Mouse (Mus musculus): ENCODE measurements around the gene Csf3.
"Not testable (repeated sequence)": the region's sequence is repeated elsewhere in the genome, so short reads cannot be mapped to it uniquely, and the experiment has no call there.

Gene Csf3

DNA sequence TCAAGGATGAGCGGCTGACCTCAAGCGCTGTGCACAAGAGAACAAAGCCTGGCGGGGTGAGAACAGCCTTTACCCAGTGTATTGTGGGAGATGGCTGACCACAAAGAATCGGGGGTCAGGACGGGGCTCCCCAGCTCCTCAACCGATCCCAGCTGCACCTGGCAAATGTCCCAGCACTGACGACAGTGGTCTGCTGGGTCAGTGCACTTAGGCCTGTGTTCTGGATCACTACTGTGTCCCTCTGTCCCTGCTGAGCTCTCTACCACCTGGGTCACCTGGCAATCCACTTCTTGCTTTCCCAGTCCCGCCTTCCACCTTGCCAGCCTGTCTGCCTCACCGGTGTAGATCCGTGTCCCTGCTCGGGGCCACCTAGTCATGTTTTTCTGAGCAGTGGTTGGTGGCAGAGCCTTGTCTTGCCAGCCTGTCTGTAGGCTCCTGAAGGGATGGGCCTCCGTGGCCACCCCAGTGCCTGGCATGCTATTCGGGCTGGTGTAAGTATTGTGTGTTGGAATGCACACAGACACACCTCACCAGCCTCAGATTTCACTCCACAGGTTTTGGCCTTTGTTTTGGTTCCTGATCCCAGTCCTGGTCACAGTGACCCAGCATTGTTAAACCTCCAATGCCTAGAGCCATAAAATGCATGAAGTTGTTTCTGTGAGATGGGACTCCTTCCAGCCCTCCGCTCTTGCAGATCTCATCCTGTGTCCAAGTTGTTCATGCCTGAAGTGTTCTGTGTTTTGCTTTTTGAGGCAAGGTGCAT, 4.4 kb upstream of the Csf3 start:
- DNase-seq (ENCODE audit: low spot score in 2 of 2), result no peak

DNA sequence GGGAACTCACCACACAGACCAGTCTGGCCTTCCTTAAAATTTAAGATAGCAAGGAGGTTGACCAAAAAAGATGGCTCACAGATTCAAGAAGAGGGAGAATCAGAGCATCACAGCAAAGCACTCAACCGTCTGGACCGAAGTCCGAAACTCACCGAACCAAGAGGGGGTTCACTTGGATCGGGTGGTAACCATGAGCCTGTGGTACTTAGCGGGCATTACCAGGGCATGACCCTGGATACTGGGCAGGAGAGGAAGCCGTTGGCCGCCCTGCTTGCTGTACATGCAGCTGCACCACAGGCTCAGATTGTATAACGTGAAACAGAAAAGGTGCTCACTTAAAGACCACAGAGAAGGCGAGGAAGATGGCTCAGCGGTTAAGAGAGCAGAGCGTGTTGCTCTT, 3.8 kb upstream of the Csf3 start:
- no peak for DNase-seq (ENCODE audit: low spot score in 2 of 2)

DNA sequence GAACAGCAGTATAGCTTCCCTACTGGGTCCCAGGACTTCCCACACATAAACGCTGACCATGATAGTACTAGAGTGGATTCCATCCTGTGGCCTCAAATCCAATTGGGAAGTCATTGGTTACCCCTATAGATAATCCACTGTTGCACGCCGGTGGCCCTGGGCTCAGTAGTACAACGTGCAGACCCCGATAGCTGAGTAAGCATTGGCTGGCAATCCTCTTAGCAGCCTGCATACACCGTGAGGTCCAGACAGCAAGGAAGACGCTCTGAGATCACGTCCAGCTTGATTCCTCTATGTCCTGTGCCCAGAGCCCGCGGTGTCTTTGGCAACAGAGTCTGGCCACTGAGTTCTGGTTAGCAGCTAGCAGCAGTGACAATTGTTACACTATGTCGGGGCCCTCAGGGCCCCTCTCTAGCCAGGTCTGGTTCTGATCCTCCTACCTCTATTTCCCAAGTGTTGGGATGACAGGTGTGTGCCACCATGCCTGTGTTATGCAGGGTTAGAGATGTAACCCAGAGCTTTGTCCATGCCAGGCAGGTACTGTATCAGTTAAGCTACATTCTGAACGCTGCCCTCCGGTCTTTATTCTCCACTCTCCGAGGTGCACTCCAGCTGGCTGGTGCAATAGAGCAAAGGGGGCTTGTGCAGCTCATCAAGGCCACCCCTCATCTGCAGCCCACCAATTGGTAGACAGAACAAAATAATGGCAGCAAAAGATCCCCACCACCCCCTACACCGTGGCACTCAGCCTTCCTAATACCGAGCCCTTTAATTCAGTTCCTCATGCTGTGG, 2.0 kb upstream of the Csf3 start:
- no peak for DNase-seq (ENCODE audit: low spot score in 2 of 2)

DNA sequence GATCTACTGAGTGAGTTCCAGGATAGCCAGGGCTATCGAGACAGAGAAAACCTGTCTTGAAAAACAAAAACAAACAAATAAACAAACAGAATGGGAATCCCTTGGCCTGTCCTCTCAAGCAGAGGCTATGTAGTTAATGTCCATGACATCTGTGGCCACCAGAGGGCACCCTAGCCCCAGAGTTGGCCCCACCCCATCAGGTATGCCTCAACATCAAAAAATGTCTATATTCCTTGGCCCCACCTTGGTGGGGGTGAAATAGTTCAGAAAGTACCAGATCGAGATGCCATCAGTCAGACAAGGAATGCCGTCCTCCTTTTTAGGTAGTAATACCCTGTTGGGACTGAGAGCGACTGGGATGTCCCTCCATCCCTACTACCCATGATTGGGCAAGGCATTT, 1.2 kb upstream of the Csf3 start:
- peak; percentile 71 to 79 for DNase-seq (ENCODE audit: low spot score in 2 of 2)

DNA sequence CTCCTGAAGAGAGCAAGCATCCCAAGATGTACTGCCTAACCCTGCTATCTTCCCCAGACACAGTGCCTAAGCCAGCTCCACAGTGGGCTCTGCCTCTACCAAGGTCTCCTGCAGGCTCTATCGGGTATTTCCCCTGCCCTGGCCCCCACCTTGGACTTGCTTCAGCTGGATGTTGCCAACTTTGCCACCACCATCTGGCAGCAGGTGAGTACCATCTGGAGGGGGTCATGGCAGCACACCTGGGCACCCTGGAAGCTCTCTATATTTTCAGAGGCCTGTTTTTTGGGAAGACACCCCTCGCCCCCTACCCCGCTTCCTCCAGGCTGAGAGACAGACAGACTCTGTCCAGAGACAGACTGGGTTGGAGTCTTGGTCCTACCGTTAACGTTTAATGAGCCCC, 1.3 kb downstream of the Csf3 start:
- no peak for DNase-seq (ENCODE audit: low spot score in 2 of 2)

DNA sequence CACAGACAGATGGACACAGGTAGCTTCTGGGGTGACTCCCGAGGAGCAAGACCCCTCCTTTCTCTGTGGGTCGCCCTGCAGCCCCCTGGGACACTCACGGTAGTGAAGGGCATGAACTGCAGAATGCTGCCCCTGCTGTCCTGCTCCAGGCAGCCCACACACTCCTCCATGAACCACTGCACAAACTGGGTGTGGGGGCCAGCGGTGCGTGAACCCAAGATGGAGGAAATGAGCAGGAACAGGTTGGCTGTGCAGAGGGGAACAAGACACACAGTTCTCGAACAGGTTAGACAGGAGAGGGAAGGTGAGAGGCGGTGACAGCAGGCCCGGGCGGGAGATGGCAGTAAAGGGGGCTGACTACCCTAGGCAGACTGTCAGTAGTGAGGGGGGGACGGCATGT, 4.0 kb downstream of the Csf3 start:
- DNase-seq (ENCODE audit: low spot score in 2 of 2), result no peak

DNA sequence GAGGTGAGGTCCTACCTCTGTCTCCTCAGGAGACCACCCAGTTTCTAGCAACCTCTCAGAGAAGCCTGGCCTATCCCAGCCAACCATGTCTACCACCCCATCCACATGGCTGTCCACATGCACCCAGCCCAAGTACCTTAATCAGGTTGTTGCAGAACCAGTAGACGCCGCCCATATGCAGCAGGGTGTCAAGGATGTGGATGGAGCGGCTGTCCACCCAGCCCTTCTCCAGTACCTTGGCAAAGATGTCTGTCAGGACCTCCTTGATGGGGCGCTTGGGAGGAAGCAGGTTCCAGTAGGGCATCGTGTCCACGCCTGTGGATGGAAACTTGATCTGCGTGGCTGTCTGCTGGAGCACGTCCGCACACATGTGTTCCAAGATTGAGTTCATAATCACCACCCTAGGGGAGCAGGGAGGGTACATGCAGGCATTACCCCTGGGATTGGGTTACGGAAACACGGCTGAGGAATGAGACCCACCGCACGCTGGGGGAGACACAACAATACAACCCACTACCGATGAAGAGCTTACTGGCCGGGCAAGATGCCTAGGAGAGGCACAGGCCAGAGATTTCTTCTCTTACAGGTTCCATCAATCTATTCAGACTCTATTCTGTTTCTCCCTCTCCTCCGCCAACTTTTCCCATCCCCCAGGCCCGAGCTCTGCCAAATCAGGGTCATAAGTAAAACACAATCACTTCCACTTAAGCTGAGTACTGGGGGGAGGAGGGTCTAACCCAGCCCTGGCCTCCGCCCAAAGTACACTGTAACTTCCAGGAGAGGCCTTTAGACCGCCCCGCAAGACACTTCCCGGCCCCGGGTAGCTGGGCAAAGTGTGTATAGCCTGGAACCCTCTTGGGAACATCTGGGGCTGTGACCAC, 6.6 kb downstream of the Csf3 start:
- peak in 1 of 2 experiments; percentile 39 for DNase-seq (ENCODE audit: low spot score in 2 of 2)

DNA sequence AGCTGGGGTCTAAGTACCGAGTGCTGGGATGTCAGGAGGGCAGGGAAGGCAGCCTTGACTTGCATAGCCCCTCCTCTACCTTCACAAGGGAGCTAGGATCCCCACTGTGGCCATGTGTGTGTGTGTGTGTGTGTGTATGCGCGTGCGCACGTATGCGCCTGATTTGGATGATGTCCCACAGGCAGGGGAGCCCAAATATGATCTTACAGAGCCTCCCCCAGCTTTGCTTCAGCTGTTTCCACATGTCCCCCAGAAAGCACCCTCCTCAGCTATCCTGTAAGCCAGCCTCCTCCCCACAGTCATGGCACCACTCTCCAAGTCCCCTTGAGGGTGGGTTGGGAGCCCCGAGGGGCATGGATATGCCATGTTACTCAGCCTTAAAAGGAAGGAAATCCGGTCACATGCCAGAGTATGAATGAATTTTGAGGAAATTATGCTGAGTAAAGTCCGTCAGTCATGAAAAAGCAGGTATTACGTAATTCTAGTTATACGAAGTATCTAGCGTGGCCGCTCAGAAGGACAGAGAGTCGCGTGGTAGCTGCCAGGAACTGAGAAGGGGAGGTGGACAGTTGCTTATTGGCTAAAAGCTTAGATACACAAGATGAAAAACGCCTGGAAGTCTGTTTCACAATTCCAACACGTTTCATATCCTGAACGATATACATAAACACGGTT, 7.4 kb downstream of the Csf3 start:
- DNase-seq (ENCODE audit: low spot score in 2 of 2), result peak in 1 of 2 experiments; percentile 48

DNA sequence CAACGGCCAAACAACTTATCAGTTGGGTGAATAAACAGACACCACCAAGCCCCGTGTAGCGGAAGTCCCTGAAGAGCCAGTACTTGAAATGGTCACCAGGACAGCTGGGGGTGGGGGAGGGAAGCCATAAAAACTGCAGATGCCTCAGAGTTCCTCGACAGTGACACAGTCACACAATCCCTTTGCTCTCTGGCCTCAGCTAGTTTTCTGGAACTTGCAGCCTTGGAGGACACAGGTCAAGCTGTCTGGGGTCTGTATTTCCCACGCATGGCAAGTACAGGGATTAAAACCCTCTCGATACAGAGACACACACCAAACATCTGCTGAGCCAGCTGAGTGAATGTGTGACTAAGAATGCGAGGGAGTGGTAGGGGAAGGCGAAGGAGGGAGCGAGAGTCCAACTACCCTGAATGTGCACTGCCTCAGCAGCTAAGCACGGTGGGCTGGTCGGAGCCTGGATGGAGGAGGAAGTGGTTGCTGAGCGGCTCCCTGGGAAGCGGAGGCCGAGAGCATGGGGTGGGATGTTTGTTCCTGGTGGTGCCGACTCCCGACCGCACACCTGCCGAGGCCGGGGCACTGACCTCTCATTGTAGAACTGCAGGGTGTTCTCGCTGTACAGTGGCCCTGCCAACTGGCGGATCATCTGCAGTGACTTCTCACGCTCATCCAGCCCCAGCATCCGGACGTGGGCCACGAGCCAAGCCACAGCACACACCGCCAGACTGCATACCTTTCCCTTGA, 8.1 kb downstream of the Csf3 start:
- DNase-seq (ENCODE audit: low spot score in 2 of 2), result peak; percentile 46 to 67

DNA sequence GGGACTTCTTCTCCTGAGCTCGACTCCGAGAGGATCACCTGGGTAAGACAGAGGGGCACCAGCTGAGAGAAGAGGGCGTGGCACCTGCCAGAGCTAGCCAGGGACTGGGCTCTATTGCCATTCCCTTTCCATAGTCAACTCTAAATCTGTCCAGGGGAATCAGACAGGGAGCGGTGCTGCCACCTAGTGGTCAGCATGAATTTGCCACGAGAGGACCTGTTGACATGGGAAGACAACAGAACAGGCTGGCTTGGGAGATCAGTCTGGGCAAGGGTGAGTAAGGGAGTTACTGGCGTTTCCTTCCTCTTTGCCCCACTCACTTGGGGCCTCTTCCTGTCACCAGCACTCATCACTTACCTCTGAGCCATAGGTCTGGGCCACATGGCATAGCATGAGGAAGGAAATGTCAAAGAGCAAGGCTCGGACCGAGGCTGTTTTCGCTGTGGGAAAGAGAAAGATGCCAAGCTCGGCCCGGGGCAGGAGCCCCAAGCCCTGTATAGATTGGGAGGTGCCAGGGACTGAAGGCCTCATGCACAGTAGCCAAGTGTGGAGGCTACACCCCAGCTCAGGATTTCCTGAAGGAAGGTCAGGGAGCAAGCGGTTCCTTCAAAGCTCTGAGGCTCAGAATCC, 9.5 kb downstream of the Csf3 start:
- DNase-seq (ENCODE audit: low spot score in 2 of 2), result peak; percentile 75 to 85

DNA sequence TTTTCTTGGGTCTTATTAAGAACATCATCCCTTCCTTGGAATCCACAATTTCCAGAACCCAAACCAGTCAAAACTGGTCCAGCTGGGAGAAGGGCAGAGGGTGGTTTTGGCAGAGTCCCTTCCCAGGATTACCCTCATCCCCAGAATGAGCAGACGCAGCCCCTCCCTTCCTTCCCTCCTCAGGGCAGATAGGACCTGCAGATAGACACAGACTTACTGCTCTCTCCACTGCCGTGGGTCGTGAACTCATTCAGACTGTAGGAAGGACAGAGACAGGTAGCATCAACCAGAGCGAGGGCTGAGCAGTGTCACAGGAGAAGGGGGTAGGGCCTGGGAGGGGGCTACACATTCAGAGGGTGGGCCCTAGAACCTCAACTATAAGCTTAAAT, 10.0 kb downstream of the Csf3 start:
- no peak for DNase-seq (ENCODE audit: low spot score in 2 of 2)

DNA sequence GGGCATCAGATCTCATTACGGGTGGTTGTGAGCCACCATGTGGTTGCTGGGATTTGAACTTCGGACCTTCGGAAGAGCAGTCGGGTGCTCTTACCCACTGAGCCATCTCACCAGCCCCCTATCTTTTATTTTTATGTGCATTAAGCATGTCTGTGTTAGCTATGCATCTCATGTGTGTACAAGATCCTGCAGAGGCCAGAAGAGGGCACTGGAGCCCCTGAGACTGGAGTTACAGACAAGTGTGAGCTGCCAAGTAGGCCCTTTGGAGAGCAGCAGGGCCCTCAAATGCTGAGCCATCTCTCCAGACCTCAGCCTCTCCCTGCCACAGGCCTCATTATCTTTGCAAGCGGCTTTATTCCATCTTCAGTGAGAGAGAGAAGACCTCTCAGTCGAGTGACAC, 10.9 kb downstream of the Csf3 start:
- DNase-seq (ENCODE audit: low spot score in 2 of 2), result not testable (repeated sequence)

DNA sequence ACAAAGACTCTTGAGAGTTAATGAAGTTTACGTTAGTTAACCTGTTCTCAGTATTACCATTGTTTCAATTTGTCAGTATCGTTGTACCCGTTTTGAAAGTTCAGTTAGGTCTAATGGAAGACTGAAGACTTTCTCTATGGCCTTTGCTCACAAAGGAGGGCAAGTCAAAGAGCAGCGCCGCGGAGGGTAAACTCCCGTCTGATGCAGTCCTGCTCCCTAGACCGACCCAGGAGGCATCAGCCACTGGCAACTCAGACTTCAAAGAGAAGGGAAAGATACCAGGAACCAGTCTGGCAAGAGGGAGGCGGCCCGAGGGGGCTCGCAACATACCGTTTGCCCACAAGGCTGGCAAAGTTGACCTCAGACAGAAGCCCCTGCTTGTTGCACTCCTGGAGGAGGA, 12.6 kb downstream of the Csf3 start:
- DNase-seq (ENCODE audit: low spot score in 2 of 2), result no peak

DNA sequence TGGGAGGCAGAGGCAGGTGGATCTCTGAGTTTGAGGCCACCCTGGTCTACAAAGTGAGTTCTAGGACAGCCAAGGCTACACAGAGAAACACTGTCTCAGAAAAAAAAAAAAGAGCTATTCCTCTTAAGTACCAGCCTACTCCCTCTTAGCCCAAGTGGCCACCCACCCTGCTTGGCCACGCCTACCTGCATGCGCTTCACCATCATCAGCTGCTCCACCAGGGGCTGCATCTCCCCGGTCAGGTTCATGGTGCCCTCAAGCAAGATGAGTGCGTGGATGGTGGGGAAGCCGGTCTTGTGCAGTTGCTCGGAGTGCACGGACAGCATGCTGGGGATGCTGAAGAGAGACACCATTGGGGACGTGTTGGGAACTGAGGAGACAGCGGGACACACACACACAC, 14.9 kb downstream of the Csf3 start:
- DNase-seq (ENCODE audit: low spot score in 2 of 2), result no peak

DNA sequence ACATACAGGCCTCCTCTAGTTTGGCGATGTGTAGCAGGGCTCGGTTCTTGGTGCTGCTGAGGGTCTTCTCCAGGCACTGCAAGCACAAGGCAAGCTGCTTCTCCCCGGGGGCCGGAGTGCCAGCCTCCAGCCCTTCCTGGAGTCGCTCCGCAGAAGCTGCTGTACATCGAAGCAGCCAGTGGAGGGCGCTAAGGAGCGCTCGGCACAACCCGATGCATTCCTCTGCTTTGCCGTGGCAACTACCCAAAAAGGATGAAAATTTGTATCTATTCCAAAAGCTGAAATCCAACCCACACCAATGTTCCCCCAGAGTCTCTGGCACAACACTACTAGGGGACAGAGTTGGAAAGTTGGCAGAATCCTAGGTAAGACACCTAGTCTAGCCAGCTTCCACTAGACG, 16.8 kb downstream of the Csf3 start:
- DNase-seq (ENCODE audit: low spot score in 2 of 2), result peak in 1 of 2 experiments; percentile 69

DNA sequence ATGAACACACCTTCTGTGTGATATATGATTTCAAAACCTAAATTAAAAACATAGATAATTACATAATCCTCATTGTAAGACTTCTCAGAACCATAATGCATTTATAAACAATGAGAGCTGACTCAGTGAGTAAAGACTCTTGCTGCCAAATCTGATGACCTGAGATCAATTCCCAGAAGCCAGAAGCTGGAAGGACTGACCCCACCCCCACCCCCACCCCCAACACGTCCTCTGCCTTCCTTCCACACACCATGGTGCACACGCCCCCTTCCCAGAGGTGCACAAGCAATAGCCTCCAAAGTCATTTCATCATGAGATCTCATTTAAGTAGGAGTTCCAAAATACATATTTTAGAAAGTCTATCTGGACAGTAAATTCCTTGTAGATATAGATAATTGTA, 19.7 kb downstream of the Csf3 start:
- no peak for DNase-seq (ENCODE audit: low spot score in 2 of 2)

DNA sequence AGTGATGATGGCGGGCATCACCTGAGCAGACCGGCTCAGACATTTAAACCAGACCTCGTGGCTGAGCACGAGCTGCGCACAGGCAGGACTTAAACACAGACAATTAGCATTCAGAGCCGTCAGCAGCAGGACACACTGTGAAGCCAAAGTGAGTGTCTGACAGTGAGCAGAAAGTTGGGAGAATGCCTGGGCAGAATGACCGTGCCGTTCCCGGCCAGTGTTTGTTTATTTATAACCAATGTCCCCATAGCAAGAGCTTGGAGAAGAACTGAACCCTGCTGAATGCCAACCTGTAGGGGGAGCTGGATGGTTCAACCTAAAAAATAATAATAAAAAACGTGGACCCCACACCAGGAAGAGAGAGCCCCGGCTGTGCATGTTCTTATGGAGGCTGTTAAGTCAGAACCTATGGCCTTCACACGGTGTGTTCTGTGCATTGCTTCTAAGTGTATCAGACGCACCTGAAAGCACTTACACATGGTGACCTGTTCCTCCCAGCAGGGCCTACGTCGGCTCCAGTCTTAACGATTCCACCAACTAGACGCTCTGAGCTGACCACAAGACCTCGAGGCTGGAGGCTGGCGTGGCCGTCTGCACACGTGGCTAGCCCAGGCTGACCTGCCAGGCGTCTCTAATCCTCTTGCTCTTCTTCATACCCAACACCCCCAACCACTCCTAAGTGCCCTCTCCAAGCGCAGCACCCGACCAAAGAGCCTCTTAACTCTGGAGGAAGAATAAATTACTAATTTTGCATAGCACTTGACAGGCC, 20.6 kb downstream of the Csf3 start:
- DNase-seq (ENCODE audit: low spot score in 2 of 2), result peak in 1 of 2 experiments; percentile 76

DNA sequence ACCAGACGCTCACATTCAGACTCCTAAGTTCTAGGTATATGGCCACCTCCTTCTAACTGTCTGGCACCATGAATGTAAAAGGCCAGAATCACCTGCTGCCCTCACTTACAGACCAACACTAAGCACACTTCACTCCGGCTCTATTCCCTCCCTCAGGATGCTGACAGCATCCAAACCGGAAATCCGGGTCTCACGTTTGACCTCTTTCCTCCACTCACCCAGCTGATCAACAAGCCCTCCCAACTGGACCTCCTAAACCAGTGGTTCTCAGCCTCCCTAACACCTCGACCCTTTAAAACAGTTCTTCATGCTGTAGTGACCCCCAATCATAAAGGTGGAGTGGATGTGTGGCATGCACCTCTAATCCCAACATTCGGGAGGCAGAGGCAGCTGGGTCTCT, 22.0 kb downstream of the Csf3 start:
- DNase-seq (ENCODE audit: low spot score in 2 of 2), result no peak

DNA sequence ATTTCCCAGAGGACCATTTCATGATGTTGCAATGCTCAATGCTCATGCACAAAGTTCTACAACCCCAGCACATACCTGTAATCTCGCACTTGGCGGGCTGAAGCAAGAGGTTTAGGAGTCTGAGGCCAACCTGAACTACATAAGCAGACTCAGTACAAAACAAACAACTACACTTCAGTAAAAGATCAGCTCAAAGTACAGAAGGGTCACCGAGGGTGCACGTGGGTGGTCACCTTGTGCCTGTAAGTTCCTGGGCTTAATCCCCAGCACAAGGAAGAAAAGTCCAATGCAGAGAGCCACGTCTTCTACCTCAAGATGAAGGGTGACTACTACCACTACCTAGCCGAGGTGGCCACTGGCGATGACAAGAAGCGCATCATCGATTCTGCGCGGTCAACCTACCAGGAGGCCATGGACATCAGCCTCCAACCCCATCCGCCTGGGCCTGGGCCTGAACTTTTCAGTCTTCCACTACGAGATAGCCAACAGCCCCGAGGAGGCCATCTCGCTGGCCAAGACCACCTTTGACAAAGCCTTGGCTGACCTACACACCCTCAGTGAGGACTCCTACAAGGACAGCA, 25.0 kb downstream of the Csf3 start:
- DNase-seq (ENCODE audit: low spot score in 2 of 2), result no peak

Data from urinary bladder, postnatal 36 days (tissue).